Mouse (Mus musculus) myocyte (in vitro differentiated cells): ENCODE data around the gene Fgd2. TPM values are rescaled to one million over a fixed set of nuclear protein-coding genes. Genes with fewer than 3 reads are reported as not detected.
"Not testable (repeated sequence)": the region's sequence is repeated elsewhere in the genome, so short reads cannot be mapped to it uniquely, and the experiment has no call there.

Experiments
- H3K27me3 ChIP-seq: one replicate; pipeline ENCODE4 v1.6.1; 2011; ENCODE audit not compliant: control insufficient read depth, insufficient read depth, insufficient read length
- H3K36me3 ChIP-seq: one replicate; pipeline ENCODE4 v1.6.1; 2011; ENCODE audit not compliant: control insufficient read depth, insufficient read depth
- H3K4me2 ChIP-seq: one replicate; pipeline ENCODE4 v1.6.1; 2011; ENCODE audit warnings: low read depth, control low read depth
- H3K4me3 ChIP-seq: one replicate; pipeline ENCODE4 v1.5.1; 2011; ENCODE audit warnings: mild to moderate bottlenecking, control low read depth, moderate library complexity
- H3K79me2 ChIP-seq: one replicate; pipeline ENCODE4 v1.6.1; 2011; ENCODE audit not compliant: control insufficient read depth, insufficient read depth
- H3ac ChIP-seq: one replicate; pipeline ENCODE4 v1.6.1; 2011; ENCODE audit not compliant: control insufficient read depth, insufficient read length
- CEBPB ChIP-seq: IDR thresholded peaks from 2 replicates; pipeline ENCODE4 v1.6.1; 2011; ENCODE audit warnings: mild to moderate bottlenecking, moderate library complexity; ENCODE audit not compliant: poor library complexity, insufficient read depth, severe bottlenecking
- E2F4 ChIP-seq: IDR thresholded peaks from one replicate; pipeline ENCODE4 v1.6.1; 2011; ENCODE audit warnings: mild to moderate bottlenecking, control low read depth, moderate library complexity; ENCODE audit not compliant: insufficient read depth
- MAX ChIP-seq: IDR thresholded peaks from one replicate; pipeline ENCODE4 v1.6.1; 2011; ENCODE audit warnings: low read depth, mild to moderate bottlenecking, control low read depth
- MYOD1 ChIP-seq, 3 experiments: IDR thresholded peaks; one replicate each; pipeline ENCODE4 v1.6.1; 2011; ENCODE audit warnings: control low read depth in 2 of 3, low read depth in 2 of 3, mild to moderate bottlenecking in 2 of 3, moderate library complexity in 1 of 3; ENCODE audit not compliant: insufficient read length in 2 of 3, control insufficient read depth in 1 of 3
- MYOG ChIP-seq, 3 experiments: IDR thresholded peaks; one replicate each; pipeline ENCODE4 v1.6.1; 2011; ENCODE audit warnings: control low read depth in 2 of 3, low read depth in 2 of 3, mild to moderate bottlenecking in 2 of 3; ENCODE audit not compliant: insufficient read length in 2 of 3, control insufficient read depth in 1 of 3, insufficient read depth in 1 of 3
- POLR2A ChIP-seq: IDR thresholded peaks from one replicate; pipeline ENCODE4 v1.6.1; 2011; ENCODE audit warnings: low read depth, mild to moderate bottlenecking, control low read depth, moderate library complexity; ENCODE audit not compliant: insufficient read length
- POLR2AphosphoS2 ChIP-seq: IDR thresholded peaks from one replicate; pipeline ENCODE4 v1.6.1; 2011; ENCODE audit warnings: low read depth, control low read depth; ENCODE audit not compliant: insufficient read length
- REST ChIP-seq: IDR thresholded peaks from one replicate; pipeline ENCODE4 v1.6.1; 2011; ENCODE audit warnings: mild to moderate bottlenecking, control low read depth, moderate library complexity; ENCODE audit not compliant: insufficient read depth, insufficient read length
- SRF ChIP-seq: IDR thresholded peaks from one replicate; pipeline ENCODE4 v1.6.1; 2011; ENCODE audit warnings: low read depth; ENCODE audit not compliant: control insufficient read depth, insufficient read length
- TCF12 ChIP-seq: IDR thresholded peaks from one replicate; pipeline ENCODE4 v1.6.1; 2011; ENCODE audit warnings: mild to moderate bottlenecking, control low read depth; ENCODE audit not compliant: poor library complexity, insufficient read depth, severe bottlenecking
- TCF3 ChIP-seq: IDR thresholded peaks from one replicate; pipeline ENCODE4 v1.6.1; 2011; ENCODE audit warnings: low read depth, control low read depth; ENCODE audit not compliant: insufficient read length
- USF1 ChIP-seq: IDR thresholded peaks from one replicate; pipeline ENCODE4 v1.6.1; 2011; ENCODE audit warnings: low read depth, mild to moderate bottlenecking, control low read depth, moderate library complexity
- polyA plus RNA-seq: library from polyadenylated mRNA; unstranded; fragments of >200 nt; fragmentation: generic; extraction: Trizol; gene quantifications from one replicate; pipeline ENCODE4 v1.2.1, GENCODE M21; 2012; ENCODE audit warnings: missing spikeins

Gene Fgd2
- polyA plus RNA-seq, 1 experiment, result 0.54 TPM

- H3K27me3 ChIP-seq, result no peaks in the 10 kb centered on the region
- H3K4me3 ChIP-seq, result no peak overlapping the region
- no peak for TF ChIP-seq POLR2A
- no peak for TF ChIP-seq POLR2AphosphoS2
- TF ChIP-seq MAX, result no peak
- TF ChIP-seq CEBPB, result no peak
- no peak for TF ChIP-seq TCF12
- no peak for TF ChIP-seq SRF
- TF ChIP-seq USF1, result no peak
- no peak for TF ChIP-seq TCF3
- TF ChIP-seq MYOD1 (IDR thresholded peaks at IDR 0.05; ENCODE audit: control insufficient read depth in 1 of 3, insufficient read length in 2 of 3, low read depth in 2 of 3), result no peak
- TF ChIP-seq REST, result no peak
- TF ChIP-seq E2F4, result no peak
- TF ChIP-seq MYOG (IDR thresholded peaks at IDR 0.05; ENCODE audit: control insufficient read depth in 1 of 3, insufficient read depth in 1 of 3, insufficient read length in 2 of 3, low read depth in 2 of 3), result no peak
- no peak overlapping the region for H3K4me2 ChIP-seq
- no peak overlapping the region for H3ac ChIP-seq
- no peaks in the 10 kb centered on the region for H3K79me2 ChIP-seq
- H3K36me3 ChIP-seq, result no peaks in the 10 kb centered on the region
Measured at GRCm38 (mm10) chr17:29388978-29389377, 28.3 kb downstream of the Fgd2 start.

- H3ac ChIP-seq, result no peak overlapping the region
- H3K79me2 ChIP-seq, result no peaks in the 10 kb centered on the region
- TF ChIP-seq POLR2AphosphoS2 (no peak), TCF12 (no peak), REST (no peak), POLR2A (no peak), E2F4 (no peak), SRF (no peak), MYOG (IDR thresholded peaks at IDR 0.05; ENCODE audit: control insufficient read depth in 1 of 3, insufficient read depth in 1 of 3, insufficient read length in 2 of 3, low read depth in 2 of 3) (no peak), MYOD1 (IDR thresholded peaks at IDR 0.05; ENCODE audit: control insufficient read depth in 1 of 3, insufficient read length in 2 of 3, low read depth in 2 of 3) (no peak)
- H3K4me3 ChIP-seq, result no peak overlapping the region
- no peak overlapping the region for H3K4me2 ChIP-seq
- no peaks in the 10 kb centered on the region for H3K36me3 ChIP-seq
- H3K27me3 ChIP-seq, result no peaks in the 10 kb centered on the region
Measured at GRCm38 (mm10) chr17:29391280-29391679, 30.6 kb downstream of the Fgd2 start.

DNA sequence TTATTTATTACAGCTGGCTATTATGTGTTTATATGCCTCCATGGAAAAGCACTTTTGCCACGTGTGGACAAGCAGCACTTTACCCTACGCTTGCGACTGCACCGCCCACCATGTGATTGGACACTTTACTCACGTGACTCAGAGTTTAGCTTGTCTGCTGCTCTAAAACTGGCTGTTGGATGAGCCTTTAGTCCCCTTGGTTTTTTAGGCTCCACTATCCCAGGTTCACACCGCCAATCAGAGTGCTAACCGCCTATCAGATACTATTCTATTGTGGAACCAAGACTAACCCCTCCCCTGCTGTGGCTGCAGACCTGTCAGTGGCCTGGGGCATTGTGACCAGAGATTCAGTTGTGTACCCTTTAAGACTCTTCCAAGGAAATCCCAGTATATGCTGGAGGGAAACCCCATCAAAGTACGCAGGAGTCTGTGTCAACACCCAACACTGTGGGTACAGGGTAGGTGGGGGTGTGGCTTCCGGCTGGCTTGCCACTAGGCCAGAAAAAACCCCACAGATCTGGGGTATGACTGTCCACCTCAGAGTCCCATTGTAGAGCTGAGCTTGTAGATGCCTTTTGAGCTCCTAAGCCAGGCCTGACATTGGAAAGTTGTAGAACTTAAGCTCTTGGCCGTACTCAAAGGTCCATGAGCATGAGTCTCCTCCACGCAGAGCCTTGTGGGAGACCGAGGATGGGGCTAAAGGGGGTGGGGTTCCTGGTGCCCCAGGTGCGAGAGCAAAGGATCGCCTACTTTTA is 32.8 kb downstream of the Fgd2 start:
- Histone ChIP-seq H3K79me2 (no peaks in the 10 kb centered on the region), H3K4me3 (no peak overlapping the region), H3K36me3 (no peaks in the 10 kb centered on the region), H3K4me2 (peak overlapping the region; percentile 57), H3ac (no peak overlapping the region), H3K27me3 (no peaks in the 10 kb centered on the region)
- TF ChIP-seq USF1, result no peak
- TF ChIP-seq REST, result no peak
- TF ChIP-seq TCF3, result no peak
- no peak for TF ChIP-seq MAX

DNA sequence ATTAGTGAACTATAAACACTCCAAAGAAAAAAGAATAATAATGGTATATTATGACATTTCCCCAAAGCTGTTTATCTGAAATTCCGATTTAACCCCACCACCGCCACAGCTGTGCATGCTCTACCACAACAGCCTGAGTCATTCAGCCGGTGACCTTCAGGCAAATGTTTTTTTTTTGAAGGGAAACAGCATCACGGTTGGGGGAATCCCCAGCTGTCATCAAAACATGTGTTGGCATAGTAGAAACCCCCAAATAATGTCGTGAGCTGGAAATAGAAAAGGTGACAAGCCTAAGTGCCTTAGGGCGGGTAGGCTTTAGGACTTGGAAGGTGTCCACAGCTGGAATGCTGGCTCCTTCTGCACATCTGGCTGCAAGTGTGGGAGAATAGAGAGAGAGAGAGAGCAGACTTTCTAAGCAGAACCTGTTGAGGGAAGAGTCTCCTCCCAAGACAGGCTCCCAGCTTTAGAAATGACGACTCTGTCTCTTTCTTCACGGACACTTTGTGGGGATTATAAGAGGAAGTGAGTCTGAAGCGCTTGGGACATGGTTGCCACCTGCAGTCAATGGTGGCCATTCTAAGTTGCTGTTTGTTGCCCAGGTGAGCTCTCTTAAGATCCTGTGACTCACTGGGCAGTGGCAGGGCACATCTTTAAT is 33.5 kb downstream of the Fgd2 start:
- H3K27me3 ChIP-seq, result no peaks in the 10 kb centered on the region
- H3K36me3 ChIP-seq, result no peaks in the 10 kb centered on the region
- no peak overlapping the region for H3ac ChIP-seq
- peak overlapping the region; percentile 57 for H3K4me2 ChIP-seq
- H3K79me2 ChIP-seq, result no peaks in the 10 kb centered on the region
- no peak for TF ChIP-seq CEBPB
- peak; percentile 61 for TF ChIP-seq TCF12
- TF ChIP-seq MYOG (IDR thresholded peaks at IDR 0.05; ENCODE audit: control insufficient read depth in 1 of 3, insufficient read depth in 1 of 3, insufficient read length in 2 of 3, low read depth in 2 of 3), result peak in 1 of 3 experiments; percentile 26
- TF ChIP-seq MYOD1 (IDR thresholded peaks at IDR 0.05; ENCODE audit: control insufficient read depth in 1 of 3, insufficient read length in 2 of 3, low read depth in 2 of 3), result peak in 1 of 3 experiments; percentile 23
- no peak overlapping the region for H3K4me3 ChIP-seq

DNA sequence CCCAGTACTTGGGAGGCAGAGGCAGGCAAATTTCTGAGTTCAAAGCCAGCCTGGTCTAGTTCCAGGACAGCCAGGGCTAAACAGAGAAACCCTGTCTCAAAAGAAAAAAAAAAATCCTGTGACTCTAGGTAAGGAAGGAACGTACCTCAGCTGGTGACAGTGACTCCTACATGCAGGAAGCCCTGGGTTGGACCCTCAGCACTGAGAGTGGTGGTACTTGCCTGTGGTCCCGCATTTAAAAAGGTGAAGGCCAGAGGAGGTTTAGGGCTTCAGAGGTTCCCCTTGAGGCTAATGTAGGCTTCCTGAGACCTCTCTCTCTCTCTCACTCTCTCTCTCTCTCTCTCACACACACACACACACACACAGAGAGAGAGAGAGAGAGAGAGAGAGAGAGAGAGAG is 34.0 kb downstream of the Fgd2 start:
- H3K4me2 ChIP-seq, H3K27me3 ChIP-seq, H3K4me3 ChIP-seq, H3K79me2 ChIP-seq, H3ac ChIP-seq, H3K36me3 ChIP-seq: not testable (repeated sequence)
